Comparison of ENCODE assay signal across 11 mouse cellular contexts in genomic region chr6:34242486-34242885, GRCm38 (mm10).
DNase-seq lines count a peak whose midpoint lies in the region; ATAC-seq and TF ChIP-seq lines count a peak whose summit lies in the region.
"Had no signal": no experiment of that assay in that cellular context is flagged by ENCODE, and none has a peak within 500 bp of the region (broad histone marks: within the 10 kb centered on the region; RNA-seq: fewer than 3 reads in every experiment).

No protein-coding gene starts in this region.

- H3K27ac ChIP-seq in forebrain, embryonic 11.5 days (ENCODE audit: low read depth, low read length): no peak overlapping the region
- no peak overlapping the region for H3K27ac ChIP-seq in forebrain, embryonic 15.5 days (replicated peaks)
- H3K27ac ChIP-seq in stomach, embryonic 15.5 days: no peak overlapping the region
- H3K27ac ChIP-seq in stomach, postnatal 0 days (replicated peaks): no peak overlapping the region
- H3K27ac ChIP-seq in limb, embryonic 15.5 days: no peak overlapping the region
- H3K27ac ChIP-seq: gastrocnemius, adult 2 months had no signal

- H3K4me2 ChIP-seq in forebrain, embryonic 11.5 days (ENCODE audit: low read depth, low read length, severe bottlenecking): no peak overlapping the region
- H3K4me2 ChIP-seq in forebrain, embryonic 15.5 days (replicated peaks): no peak overlapping the region
- 0 out of 2 replicates have a peak overlapping the region, but pooled peaks have one; percentile 5 for H3K4me2 ChIP-seq in stomach, embryonic 15.5 days
- H3K4me2 ChIP-seq in stomach, postnatal 0 days (replicated peaks; ENCODE audit: low read depth): no peak overlapping the region
- peak overlapping the region; percentile 6; the same call in 1 of the 2 replicates for H3K4me2 ChIP-seq in limb, embryonic 15.5 days

- no peak overlapping the region for H3K4me3 ChIP-seq in forebrain, embryonic 11.5 days (ENCODE audit: low read depth, low read length)
- no peak overlapping the region for H3K4me3 ChIP-seq in forebrain, embryonic 15.5 days
- no peak overlapping the region for H3K4me3 ChIP-seq in stomach, embryonic 15.5 days (replicated peaks)
- H3K4me3 ChIP-seq in stomach, postnatal 0 days (ENCODE audit: low read depth, low read length): no peak overlapping the region
- no peak overlapping the region for H3K4me3 ChIP-seq in limb, embryonic 15.5 days
- H3K4me3 ChIP-seq: gastrocnemius, adult 2 months had no signal

- H3K9ac ChIP-seq in forebrain, embryonic 11.5 days (ENCODE audit: low read length): no peak overlapping the region
- H3K9ac ChIP-seq in forebrain, embryonic 15.5 days (replicated peaks): no peak overlapping the region
- H3K9ac ChIP-seq in stomach, embryonic 15.5 days: no peak overlapping the region
- H3K9ac ChIP-seq in stomach, postnatal 0 days (ENCODE audit: low read length): no peak overlapping the region
- no peak overlapping the region for H3K9ac ChIP-seq in limb, embryonic 15.5 days

- no peaks in the 10 kb centered on the region for H3K4me1 ChIP-seq in forebrain, embryonic 11.5 days (replicated peaks; ENCODE audit: control insufficient read depth, insufficient read depth, low read length)
- H3K4me1 ChIP-seq in forebrain, embryonic 15.5 days: no peaks in the 10 kb centered on the region
- no peaks in the 10 kb centered on the region for H3K4me1 ChIP-seq in stomach, embryonic 15.5 days
- H3K4me1 ChIP-seq in stomach, postnatal 0 days (replicated peaks; ENCODE audit: control insufficient read depth, insufficient read depth): no peaks in the 10 kb centered on the region
- H3K4me1 ChIP-seq in limb, embryonic 15.5 days: no peaks in the 10 kb centered on the region; the same call in 1 of the 2 replicates

- no peaks in the 10 kb centered on the region for H3K27me3 ChIP-seq in forebrain, embryonic 11.5 days (ENCODE audit: control insufficient read depth, insufficient read depth, low read length)
- H3K27me3 ChIP-seq in forebrain, embryonic 15.5 days: no peaks in the 10 kb centered on the region
- H3K27me3 ChIP-seq in stomach, embryonic 15.5 days (replicated peaks): no peaks in the 10 kb centered on the region
- no peaks in the 10 kb centered on the region for H3K27me3 ChIP-seq in stomach, postnatal 0 days (ENCODE audit: control insufficient read depth, insufficient read depth, low read length)
- no peaks in the 10 kb centered on the region for H3K27me3 ChIP-seq in limb, embryonic 15.5 days

- TF ChIP-seq EP300 in stomach, postnatal 0 days (optimal IDR thresholded peaks at IDR 0.05): no peak

- WGBS in forebrain, embryonic 11.5 days: 18% methylated on average over 9 of the region's 9 CpGs
- WGBS in forebrain, embryonic 15.5 days: 29% methylated on average over 9 of the region's 9 CpGs
- 27% methylated on average over 9 of the region's 9 CpGs for WGBS in stomach, embryonic 15.5 days
- WGBS in stomach, postnatal 0 days: 24% methylated on average over 9 of the region's 9 CpGs
- 25% methylated on average over 9 of the region's 9 CpGs for WGBS in limb, embryonic 15.5 days

- DNase-seq in forebrain, embryonic 11.5 days (ENCODE audit: low spot score): peak; percentile 48
- DNase-seq in stomach, postnatal 0 days (ENCODE audit: low spot score): no peak
- DNase-seq in layer of hippocampus, adult 11-12 months (ENCODE audit: low spot score): no peak
- DNase-seq in kidney, postnatal 10 days: no peak
- no peak for DNase-seq in gastrocnemius, postnatal 4 days (ENCODE audit: low spot score in 2 of 2)
- DNase-seq: cerebellum, adult 9-10 months; gastrocnemius, adult 2 months; kidney, adult 11 months had no signal

- ATAC-seq in forebrain, embryonic 11.5 days (replicated peaks; ENCODE audit: low FRiP score): no peak
- ATAC-seq in forebrain, embryonic 15.5 days (replicated peaks): no peak
- ATAC-seq in stomach, embryonic 15.5 days (ENCODE audit: insufficient read depth, low FRiP score, low read depth): no peak
- no peak for ATAC-seq in stomach, postnatal 0 days (ENCODE audit: low FRiP score, low TSS enrichment)
- ATAC-seq in limb, embryonic 15.5 days (ENCODE audit: insufficient number of reproducible peaks, low FRiP score, low TSS enrichment, low read depth): no peak

- H3K9me3 ChIP-seq in forebrain, embryonic 11.5 days (ENCODE audit: control insufficient read depth, low read length): no peaks in the 10 kb centered on the region
- no peaks in the 10 kb centered on the region for H3K9me3 ChIP-seq in forebrain, embryonic 15.5 days
- H3K9me3 ChIP-seq in stomach, embryonic 15.5 days: no peaks in the 10 kb centered on the region
- H3K9me3 ChIP-seq in stomach, postnatal 0 days (ENCODE audit: control insufficient read depth, low read length): no peaks in the 10 kb centered on the region
- H3K9me3 ChIP-seq in limb, embryonic 15.5 days: no peaks in the 10 kb centered on the region

- no peaks in the 10 kb centered on the region for H3K36me3 ChIP-seq in forebrain, embryonic 11.5 days (ENCODE audit: control insufficient read depth, insufficient read depth, low read length)
- H3K36me3 ChIP-seq in forebrain, embryonic 15.5 days: no peaks in the 10 kb centered on the region
- no peaks in the 10 kb centered on the region for H3K36me3 ChIP-seq in stomach, embryonic 15.5 days
- no peaks in the 10 kb centered on the region for H3K36me3 ChIP-seq in stomach, postnatal 0 days (ENCODE audit: control insufficient read depth, insufficient read depth, low read length)
- H3K36me3 ChIP-seq in limb, embryonic 15.5 days: no peaks in the 10 kb centered on the region

- TF ChIP-seq CTCF in stomach, postnatal 0 days (IDR thresholded peaks at IDR 0.05; ENCODE audit: low read depth): no peak

Comparison
In these comparisons a context has a peak if more than half of its experiments do, and no peak if none do; other contexts are left out.
1. H3K4me2 ChIP-seq: peak in stomach, embryonic 15.5 days (single experiment) and limb, embryonic 15.5 days (single experiment); none in forebrain, embryonic 11.5 days (single experiment), forebrain, embryonic 15.5 days (single experiment) and stomach, postnatal 0 days (single experiment).